Mouse (Mus musculus) spleen, adult 2 months (tissue): ENCODE results near the gene Necap2.

Experiments
- CTCF ChIP-seq: fragments of 200-500 bp; IDR thresholded peaks from 2 replicates; pipeline ENCODE4 v1.5.1; 2011; ENCODE audit warnings: mild to moderate bottlenecking, inconsistent platforms; ENCODE audit not compliant: insufficient read depth, insufficient read length, insufficient replicate concordance; ENCODE audit errors: extremely low read depth
- POLR2A ChIP-seq: fragments of 200-500 bp; IDR thresholded peaks from 2 replicates; pipeline ENCODE4 v1.6.1; 2011; ENCODE audit warnings: low read depth, low read length, inconsistent platforms

- no peak for TF ChIP-seq CTCF
- TF ChIP-seq POLR2A = no peak
These were observed 9.9 kb upstream of the Necap2 start, which contains the start of gene Spata21 for GRCm38 (mm10) chr4:141088033-141088432.
